Mouse (Mus musculus) embryonic facial prominence, embryonic 13.5 days (tissue): ENCODE measurements at regions not wholly inside any gene's neighbourhood (a gene's known extent, or its start where the extent isn't known, plus 50 kb on each side); places are given as distances from the start of the nearest gene placed in this dataset.
A peak's percentile ranks its signal among the peaks of the same experiment; 100 is the strongest.

Experiments used
- ATAC-seq: fragments of 200-750 bp; cut with Nextera tagmentation; 2 replicates; pipeline ENCODE4 v1.8.0; 2017; ENCODE audit warnings: low read depth; ENCODE audit not compliant: insufficient number of reproducible peaks, insufficient read depth, low FRiP score, low TSS enrichment
- H3K27ac ChIP-seq: fragments of 300-500 bp; sonication (generic); 2 replicates; pipeline ENCODE4 v1.5.1; 2015; ENCODE audit warnings: moderate library complexity, mild to moderate bottlenecking, inconsistent platforms
- H3K27me3 ChIP-seq: fragments of 300-500 bp; sonication (generic); 2 replicates; pipeline ENCODE4 v1.6.1; 2015; ENCODE audit warnings: mild to moderate bottlenecking, inconsistent platforms
- H3K36me3 ChIP-seq: fragments of 300-500 bp; sonication (generic); 2 replicates; pipeline ENCODE4 v1.6.1; 2015; ENCODE audit warnings: mild to moderate bottlenecking, inconsistent platforms
- H3K4me1 ChIP-seq: fragments of 300-500 bp; sonication (generic); 2 replicates; pipeline ENCODE4 v1.6.1; 2015; ENCODE audit warnings: inconsistent platforms
- H3K4me2 ChIP-seq: fragments of 300-500 bp; sonication (generic); 2 replicates; pipeline ENCODE4 v1.6.1; 2015; ENCODE audit warnings: moderate library complexity, mild to moderate bottlenecking, inconsistent platforms
- H3K4me3 ChIP-seq: fragments of 300-500 bp; sonication (generic); 2 replicates; pipeline ENCODE4 v1.5.1; 2015; ENCODE audit warnings: mild to moderate bottlenecking, inconsistent platforms
- H3K9ac ChIP-seq: fragments of 300-500 bp; sonication (generic); 2 replicates; pipeline ENCODE4 v1.6.1; 2015; ENCODE audit warnings: mild to moderate bottlenecking, inconsistent platforms
- H3K9me3 ChIP-seq: fragments of 300-500 bp; sonication (generic); 2 replicates; pipeline ENCODE4 v1.6.1; 2016; ENCODE audit warnings: inconsistent platforms
- WGBS: fragments of 180-500 bp; shearing (Covaris S2); methylation state at CpG from one replicate; pipeline ENCODE4 v1.1.7; 2015; ENCODE audit warnings: mixed read lengths; 5-methylcytosine and 5-hydroxymethylcytosine counted together

DNA sequence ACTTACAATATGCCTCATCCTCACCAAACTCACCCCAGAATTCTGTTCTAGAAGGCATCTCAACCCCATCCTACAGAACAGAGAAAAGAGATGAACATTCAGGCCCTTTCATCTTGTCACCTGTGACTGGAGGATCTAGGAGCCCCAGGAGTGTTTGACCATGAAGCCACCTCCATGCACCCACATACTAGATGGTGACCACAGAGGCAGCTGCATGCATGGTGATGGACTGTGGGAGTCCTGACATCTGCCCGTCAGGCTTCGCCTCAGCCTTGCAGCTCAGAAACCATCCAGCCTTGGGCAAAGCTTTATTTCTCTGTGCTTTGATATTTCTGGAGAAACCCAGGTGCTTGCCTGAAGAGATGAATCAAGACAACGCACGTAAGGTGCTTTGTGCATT lies 74.8 kb upstream of the Il12b start:
- Histone ChIP-seq H3K9ac (no peak overlapping the region), H3K4me3 (no peak overlapping the region), H3K4me2 (no peak overlapping the region), H3K27me3 (no peaks in the 10 kb centered on the region), H3K4me1 (no peaks in the 10 kb centered on the region), H3K9me3 (no peaks in the 10 kb centered on the region), H3K36me3 (no peaks in the 10 kb centered on the region), H3K27ac (no peak overlapping the region)
- 85% methylated on average over 4 of the region's 4 CpGs for WGBS
- no peak for ATAC-seq

DNA sequence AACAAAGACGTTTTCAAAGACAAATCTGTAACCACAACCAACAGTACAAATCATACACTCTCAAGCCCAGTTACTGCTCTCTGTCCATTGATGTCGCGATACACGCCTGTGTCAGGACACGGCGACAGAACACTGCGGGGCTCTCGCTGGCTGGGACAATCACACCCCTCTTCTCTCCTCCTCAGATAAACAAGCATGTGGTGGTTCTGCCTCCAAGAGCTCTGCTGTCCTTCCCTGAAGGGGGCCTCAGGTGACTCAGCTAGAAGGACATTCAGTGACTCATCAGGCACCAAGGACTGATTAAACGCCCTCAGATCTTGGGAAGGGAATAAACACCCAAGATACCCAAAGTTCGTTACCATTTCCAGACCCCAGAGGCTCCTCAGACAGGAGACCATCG lies 74.3 kb upstream of the Il12b start:
- H3K27ac ChIP-seq: no peak overlapping the region
- WGBS: 87% methylated on average over 11 of the region's 11 CpGs
- H3K4me3 ChIP-seq: no peak overlapping the region
- ATAC-seq: no peak
- H3K27me3 ChIP-seq: 0 out of 2 replicates have a peak, but pooled peaks cover 2% of the 10 kb centered on the region
- H3K4me1 ChIP-seq: no peaks in the 10 kb centered on the region
- no peak overlapping the region for H3K4me2 ChIP-seq
- no peaks in the 10 kb centered on the region for H3K9me3 ChIP-seq
- no peaks in the 10 kb centered on the region for H3K36me3 ChIP-seq
- no peak overlapping the region for H3K9ac ChIP-seq

DNA sequence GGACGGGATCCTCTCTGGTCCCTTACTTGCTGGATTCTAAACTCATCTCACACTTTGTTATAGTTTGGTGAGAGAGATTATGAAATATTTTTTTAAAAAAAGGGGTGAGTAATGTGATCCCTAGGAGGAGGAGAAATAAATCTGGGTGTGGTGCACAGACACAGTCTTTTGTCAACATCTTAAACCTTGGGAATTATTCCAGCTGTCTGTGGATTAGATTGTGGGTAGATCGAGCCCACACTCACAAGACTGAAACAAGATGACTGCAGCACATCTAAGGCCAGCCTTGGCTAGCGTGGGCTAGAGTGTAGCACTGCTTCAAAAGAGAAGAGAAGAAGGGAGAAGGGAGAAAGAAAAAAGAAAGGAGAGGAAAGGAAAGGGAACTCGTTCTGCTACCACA lies 70.4 kb upstream of the Il12b start:
- no peak overlapping the region for H3K27ac ChIP-seq
- H3K4me3 ChIP-seq: no peak overlapping the region
- WGBS: 58% methylated on average over 4 of the region's 4 CpGs
- no peaks in the 10 kb centered on the region for H3K36me3 ChIP-seq
- no peak overlapping the region for H3K4me2 ChIP-seq
- no peaks in the 10 kb centered on the region for H3K9me3 ChIP-seq
- H3K9ac ChIP-seq: no peak overlapping the region
- 0 out of 2 replicates have a peak, but pooled peaks cover 4% of the 10 kb centered on the region for H3K4me1 ChIP-seq
- no peak for ATAC-seq
- H3K27me3 ChIP-seq: 0 out of 2 replicates have a peak, but pooled peaks cover 5% of the 10 kb centered on the region

DNA sequence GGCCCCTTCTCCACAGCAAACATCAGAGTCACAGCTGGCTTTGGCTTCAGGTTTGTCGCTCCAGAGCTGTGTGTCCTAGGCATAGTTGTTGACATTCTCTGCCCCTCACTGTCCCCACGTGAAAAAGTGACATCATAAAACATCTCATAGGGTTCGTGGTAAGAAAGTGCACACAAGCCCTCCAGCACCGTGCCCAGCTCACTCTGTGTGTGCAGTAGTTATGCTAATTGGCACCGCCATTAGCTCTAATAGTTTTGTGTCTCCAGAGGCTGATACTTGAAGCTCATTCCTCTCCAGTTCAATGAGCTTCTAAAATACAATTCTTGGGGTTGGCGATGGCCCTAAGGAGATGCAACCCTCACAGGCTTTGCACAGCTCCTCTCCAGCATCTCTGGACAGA lies 69.4 kb upstream of the Il12b start:
- Histone ChIP-seq H3K9ac (no peak overlapping the region), H3K27me3 (0 out of 2 replicates have a peak, but pooled peaks cover 5% of the 10 kb centered on the region), H3K27ac (no peak overlapping the region), H3K4me2 (no peak overlapping the region), H3K36me3 (no peaks in the 10 kb centered on the region), H3K4me1 (0 out of 2 replicates have a peak, but pooled peaks cover 4% of the 10 kb centered on the region), H3K9me3 (no peaks in the 10 kb centered on the region), H3K4me3 (no peak overlapping the region)
- ATAC-seq: no peak
- 51% methylated on average over 6 of the region's 6 CpGs for WGBS

DNA sequence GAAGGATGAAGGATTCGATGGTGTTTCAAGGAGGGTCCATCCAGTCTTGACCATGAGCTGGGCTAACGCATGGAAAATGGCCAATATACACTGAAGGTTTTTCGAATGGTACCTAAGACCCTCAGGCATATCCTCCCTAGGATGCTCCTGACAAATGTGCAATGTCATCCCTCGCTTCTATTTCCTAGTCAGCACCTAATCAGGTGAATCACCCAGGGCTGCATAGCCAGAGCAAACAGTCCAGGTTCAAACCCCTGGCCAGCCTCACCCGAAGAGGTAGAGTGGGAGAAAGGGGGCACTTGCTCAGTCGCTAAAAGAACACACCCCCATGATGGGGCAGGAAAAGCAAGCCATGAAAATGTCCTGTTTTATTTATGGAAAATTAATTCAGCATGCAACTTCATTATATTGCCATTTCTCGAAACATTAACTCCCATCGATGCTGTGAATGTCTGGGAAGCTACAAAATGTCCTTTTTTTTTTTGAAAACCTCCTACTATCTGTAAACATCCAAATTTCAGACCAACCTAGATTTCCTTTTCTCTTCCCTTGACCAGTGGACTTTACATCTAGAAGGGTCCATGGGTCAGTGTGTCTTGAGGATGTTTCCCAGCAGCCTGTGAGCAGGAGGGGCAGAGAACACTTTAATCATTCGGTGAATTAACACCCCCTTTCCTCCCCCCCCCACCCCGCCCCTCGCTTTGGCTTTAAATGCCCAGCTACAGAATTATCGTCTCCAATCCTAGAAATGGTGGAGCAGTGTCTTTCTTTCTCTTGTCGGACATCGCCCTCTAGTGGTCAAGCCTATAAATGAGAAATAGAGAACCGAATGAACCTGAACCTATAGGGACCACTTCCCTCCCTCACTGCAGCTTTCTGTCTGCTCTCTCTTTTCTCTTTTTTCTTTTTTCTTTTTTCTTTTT lies 68.8 kb upstream of the Il12b start:
- 0 out of 2 replicates have a peak, but pooled peaks cover 5% of the 10 kb centered on the region for H3K27me3 ChIP-seq
- H3K4me1 ChIP-seq: 0 out of 2 replicates have a peak, but pooled peaks cover 4% of the 10 kb centered on the region
- no peak overlapping the region for H3K27ac ChIP-seq
- no peak overlapping the region for H3K4me3 ChIP-seq
- H3K9me3 ChIP-seq: no peaks in the 10 kb centered on the region
- peak overlapping the region; percentile 33; the same call in 1 of the 2 replicates for H3K4me2 ChIP-seq
- H3K36me3 ChIP-seq: no peaks in the 10 kb centered on the region
- H3K9ac ChIP-seq: no peak overlapping the region
- WGBS: 36% methylated on average over 15 of the region's 15 CpGs
- ATAC-seq: no peak

DNA sequence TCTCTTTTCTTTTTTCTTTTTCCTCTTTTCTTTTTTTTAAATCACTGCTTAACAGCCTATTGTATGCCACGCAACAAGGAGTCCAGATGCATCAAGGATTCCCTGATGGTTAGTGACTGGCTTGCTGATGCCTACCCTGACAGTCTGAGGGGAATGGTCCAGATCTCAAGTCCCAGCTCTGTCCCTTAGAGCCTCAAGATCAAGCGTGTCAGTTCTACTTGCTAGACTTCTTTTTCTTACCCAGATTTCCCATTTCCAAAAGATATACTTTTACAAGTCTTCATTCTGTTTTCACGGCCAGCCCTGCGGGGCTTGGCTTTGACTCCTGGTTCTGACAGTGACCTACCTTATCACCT lies 68.1 kb upstream of the Il12b start:
- no peak overlapping the region for H3K9ac ChIP-seq
- no peak overlapping the region for H3K4me2 ChIP-seq
- 59% methylated on average over 4 of the region's 4 CpGs for WGBS
- 0 out of 2 replicates have a peak, but pooled peaks cover 5% of the 10 kb centered on the region for H3K27me3 ChIP-seq
- H3K4me1 ChIP-seq: 0 out of 2 replicates have a peak, but pooled peaks cover 4% of the 10 kb centered on the region
- H3K27ac ChIP-seq: no peak overlapping the region
- no peak overlapping the region for H3K4me3 ChIP-seq
- H3K9me3 ChIP-seq: no peaks in the 10 kb centered on the region
- no peaks in the 10 kb centered on the region for H3K36me3 ChIP-seq
- no peak for ATAC-seq

DNA sequence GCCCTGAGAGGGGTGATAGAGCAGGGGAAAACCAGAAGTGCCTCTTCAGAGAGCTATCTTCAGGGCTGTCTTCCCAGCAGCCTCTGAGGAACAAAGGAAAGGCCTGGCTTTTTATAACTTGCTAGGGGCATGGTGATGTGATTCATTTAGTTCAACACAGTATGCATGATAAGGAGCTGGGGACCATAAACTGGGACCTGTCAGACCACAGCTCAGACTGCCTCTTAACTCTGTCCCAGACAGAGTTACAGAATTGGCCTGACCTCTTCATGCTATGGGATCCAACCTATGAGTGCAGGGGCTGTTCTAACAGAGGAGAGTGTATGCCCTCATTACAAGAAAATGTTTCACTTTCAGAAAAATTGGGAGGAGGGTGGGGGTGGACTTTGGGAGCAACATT lies 59.3 kb upstream of the Il12b start:
- Histone ChIP-seq H3K27ac (no peak overlapping the region), H3K9ac (no peak overlapping the region), H3K9me3 (no peaks in the 10 kb centered on the region), H3K4me2 (no peak overlapping the region), H3K4me3 (no peak overlapping the region), H3K36me3 (no peaks in the 10 kb centered on the region), H3K27me3 (no peaks in the 10 kb centered on the region), H3K4me1 (no peaks in the 10 kb centered on the region)
- ATAC-seq: no peak

DNA sequence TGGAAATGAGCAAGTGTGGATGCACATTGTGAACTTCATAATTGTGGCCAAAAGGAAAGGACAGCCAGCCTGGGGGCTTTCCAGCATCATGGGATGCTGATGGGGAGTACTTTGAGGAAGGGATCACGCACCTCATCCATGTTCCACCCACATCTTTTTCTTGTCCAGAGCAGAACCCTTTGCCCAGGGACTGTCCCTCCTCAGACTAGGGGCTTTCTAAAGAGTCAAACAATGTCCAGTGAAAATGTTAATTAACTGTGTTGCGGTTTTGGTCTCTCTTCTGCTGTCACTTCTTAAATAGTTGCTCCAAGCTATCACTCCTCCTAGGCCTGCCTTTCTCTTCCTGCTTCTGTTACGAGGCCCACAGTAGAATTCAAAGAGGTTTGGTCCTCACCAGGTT lies 51.6 kb upstream of the Il12b start:
- no peaks in the 10 kb centered on the region for H3K4me1 ChIP-seq
- H3K4me2 ChIP-seq: no peak overlapping the region
- H3K4me3 ChIP-seq: no peak overlapping the region
- H3K27ac ChIP-seq: no peak overlapping the region
- no peaks in the 10 kb centered on the region for H3K9me3 ChIP-seq
- ATAC-seq: no peak
- WGBS: 74% methylated on average over 3 of the region's 3 CpGs
- no peaks in the 10 kb centered on the region for H3K27me3 ChIP-seq
- no peaks in the 10 kb centered on the region for H3K36me3 ChIP-seq
- no peak overlapping the region for H3K9ac ChIP-seq

DNA sequence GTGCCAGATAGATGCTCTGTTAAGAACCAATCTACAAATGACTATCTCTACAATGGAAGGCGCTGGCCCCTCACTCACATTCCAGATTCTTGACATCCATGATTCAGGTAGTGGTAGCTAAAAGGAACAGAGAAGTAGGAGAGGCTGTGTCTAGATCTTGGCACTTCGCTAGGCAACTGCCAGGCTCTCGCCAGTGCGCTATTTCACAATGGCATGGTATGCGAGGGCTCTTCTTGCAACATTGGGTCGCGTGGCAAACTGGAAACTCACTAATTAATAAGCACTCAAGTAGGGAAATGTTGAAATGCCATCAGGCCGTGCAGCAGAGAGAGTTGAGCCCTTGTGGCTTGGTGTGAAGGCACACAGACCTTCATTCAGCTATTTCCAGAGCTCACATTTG lies 50.3 kb upstream of the Il12b start:
- H3K36me3 ChIP-seq: no peaks in the 10 kb centered on the region
- H3K27me3 ChIP-seq: no peaks in the 10 kb centered on the region
- no peak overlapping the region for H3K4me2 ChIP-seq
- no peak overlapping the region for H3K27ac ChIP-seq
- no peak overlapping the region for H3K4me3 ChIP-seq
- no peak overlapping the region for H3K9ac ChIP-seq
- no peak for ATAC-seq
- no peaks in the 10 kb centered on the region for H3K9me3 ChIP-seq
- no peaks in the 10 kb centered on the region for H3K4me1 ChIP-seq
- WGBS: 86% methylated on average over 8 of the region's 8 CpGs
